Mouse (Mus musculus): ENCODE results near the gene Gm5129. TPM values are rescaled to one million over a fixed set of nuclear protein-coding genes. Genes with fewer than 3 reads are reported as not detected.
"Not testable (repeated sequence)": the region's sequence is repeated elsewhere in the genome, so short reads cannot be mapped to it uniquely, and the experiment has no call there.

The Gm5129 gene
- not detected for total RNA-seq (2021)

DNA sequence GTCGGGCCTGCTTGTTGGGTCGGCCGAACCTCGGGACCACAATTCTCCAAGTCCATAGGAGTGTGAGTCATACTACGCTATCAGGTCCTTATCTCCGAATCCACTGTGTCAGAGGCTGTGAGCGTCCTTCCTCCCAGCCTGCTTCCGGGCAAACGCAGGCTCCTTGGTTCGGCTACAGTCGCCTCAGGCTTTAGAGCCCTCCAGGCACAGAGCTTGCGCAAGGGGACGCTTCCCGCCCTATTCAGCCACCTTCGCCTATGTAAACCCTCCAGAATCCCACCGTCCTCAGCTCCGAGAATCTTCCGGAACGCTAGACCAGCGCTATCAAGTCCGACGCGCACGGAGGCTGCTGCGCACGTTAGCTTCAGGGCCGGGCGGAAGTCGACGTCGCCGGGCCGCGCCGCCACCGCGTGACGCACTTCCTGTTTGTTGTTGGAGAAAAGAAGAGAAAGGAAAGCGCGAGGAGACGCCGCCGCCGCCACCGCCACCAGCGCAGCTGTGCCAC is at the start of gene Gm5129, which contains the start of gene Dnajb6:
Gene Gm5129 (minus strand): TSS at position 380 of the 505 bp plus-strand sequence.
Gene Dnajb6 (plus strand): TSS at position 132 of the 505 bp plus-strand sequence.
- DNase-seq = peak; percentile 97
- intact Hi-C loops (cut with DNase I) = no loop called here

DNA sequence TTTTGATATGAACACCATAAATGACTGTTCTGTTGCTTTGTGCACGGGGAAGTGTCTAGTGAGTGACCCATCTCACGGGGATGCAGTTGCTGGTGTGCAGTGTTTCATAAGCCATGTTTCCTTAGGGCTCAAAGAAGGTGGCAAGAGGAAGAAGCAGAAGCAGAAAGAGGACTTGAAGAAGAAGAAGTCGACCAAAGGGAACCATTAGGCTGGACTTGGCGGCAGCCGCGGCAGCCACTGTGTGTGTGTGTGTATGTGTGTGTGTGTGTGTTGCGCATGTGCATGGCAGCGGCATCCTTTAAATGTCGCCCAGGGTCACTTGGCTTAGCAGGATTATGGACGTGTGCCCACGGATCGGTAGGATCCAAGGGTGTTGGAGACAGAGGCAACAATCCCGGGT is 49.2 kb upstream of the Gm5129 start:
- intact Hi-C loops (cut with DNase I); DNase-seq: not testable (repeated sequence)

DNA sequence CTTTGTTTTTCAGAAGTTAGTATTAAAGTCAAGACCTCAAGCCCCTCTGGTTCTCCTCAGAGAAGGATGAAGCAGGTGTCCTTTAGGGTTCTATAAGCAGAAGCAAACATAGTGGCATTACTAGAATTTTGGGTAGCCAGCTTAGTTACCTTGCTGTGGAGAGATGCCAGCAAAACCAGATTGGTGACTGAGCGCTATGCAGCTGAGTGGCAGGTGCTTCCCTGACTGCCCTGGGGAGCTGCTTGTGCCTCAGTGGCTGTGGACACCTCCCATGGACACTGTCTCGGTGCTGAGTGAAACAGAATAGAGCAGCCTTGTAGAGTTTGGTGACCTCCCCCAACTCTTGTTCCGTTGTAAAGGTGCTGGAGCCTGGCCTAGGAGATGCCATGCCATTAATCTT is 46.5 kb upstream of the Gm5129 start:
- no peak for DNase-seq
- intact Hi-C loops (cut with DNase I) = no loop called here

DNA sequence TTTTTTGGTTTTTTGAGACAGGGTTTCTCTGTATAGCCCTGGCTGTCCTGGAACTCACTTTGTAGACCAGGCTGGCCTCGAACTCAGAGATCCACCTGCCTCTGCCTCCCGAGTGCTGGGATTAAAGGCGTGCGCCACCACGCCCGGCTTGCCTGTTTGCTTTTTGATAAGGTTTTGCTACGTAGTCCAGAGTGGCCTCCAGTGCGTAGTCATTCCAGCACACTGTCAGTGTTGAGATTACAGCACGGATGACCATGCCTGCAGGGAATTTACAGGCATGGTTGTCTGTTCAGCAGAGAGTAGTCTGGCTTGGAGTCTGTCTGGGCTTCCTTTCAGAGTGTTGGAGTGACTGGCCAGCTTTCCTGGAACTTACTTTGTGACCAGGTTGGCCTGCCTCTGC is 44.0 kb upstream of the Gm5129 start:
- DNase-seq; intact Hi-C loops (cut with DNase I): not testable (repeated sequence)

DNA sequence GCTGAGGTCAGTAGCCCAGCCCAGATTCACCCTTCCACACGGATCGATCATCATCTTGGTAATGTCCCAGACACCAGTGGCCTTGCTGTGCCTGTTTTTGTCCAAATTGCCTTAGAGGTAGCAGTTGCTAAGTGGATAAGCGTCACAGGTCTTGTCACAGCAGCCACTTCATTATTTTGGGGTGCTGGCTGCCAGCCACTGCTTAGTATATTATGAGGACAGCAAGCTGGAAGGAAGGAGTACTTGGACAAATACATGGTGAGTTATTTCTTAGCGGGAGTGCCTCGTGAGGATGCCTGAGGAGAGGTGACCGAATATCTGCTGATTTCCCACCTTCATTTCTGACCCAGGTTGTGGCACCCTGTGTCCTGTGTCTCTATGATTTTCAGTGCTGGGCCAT is 42.3 kb upstream of the Gm5129 start:
- intact Hi-C loops (cut with DNase I) = no loop called here
- no peak for DNase-seq

DNA sequence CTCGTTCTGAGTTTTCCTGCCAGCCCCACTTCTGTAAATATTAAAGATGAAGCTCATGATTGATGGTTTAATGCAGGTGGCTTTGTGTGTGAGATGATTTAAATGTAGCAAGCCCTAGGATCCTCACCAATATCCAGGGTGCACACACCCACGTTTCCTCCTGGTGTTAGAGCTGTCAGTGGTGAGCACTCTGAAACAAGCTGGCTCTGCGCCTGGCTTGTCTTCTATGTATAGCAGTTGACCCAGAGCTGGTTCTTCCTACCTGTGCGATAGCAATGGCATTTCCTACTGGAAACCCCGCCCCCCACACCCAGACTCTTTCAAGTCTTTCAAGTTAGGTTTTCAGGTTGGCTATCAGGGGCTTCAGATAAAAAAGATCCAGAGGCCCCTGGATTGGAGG is 39.7 kb upstream of the Gm5129 start:
- DNase-seq = no peak

DNA sequence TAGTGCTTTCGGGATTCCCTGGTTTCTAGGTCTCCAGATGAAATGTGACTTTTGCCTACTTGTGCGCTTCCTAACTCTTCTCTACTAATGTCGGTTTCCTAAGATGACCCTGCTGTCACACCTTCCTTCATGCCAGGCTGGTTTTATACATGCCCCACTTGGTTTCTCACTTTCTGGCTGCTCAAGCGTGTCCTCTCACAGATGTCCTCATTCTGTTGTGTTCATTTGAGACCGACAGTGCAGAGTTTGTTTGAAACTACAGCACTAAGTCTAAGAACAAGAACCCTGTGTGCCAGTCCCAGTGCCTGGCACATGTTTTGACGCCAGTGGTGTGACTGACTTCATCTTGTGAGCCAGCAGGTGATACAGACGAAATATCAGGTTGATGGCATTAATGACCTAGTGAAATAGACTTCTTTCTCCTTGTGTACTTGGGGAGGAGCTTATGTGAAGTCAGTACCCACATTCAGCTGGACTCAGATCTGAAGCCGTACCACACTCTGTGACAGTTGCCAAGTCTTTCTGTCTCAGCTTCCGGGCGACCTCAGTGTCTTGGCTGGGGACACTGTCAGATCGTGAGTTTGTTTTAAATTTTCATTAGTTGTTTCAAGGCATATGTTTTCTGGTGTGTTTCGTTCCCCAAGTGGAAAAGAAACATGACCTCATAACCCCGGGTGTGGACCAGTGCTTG is 37.9 kb upstream of the Gm5129 start:
- intact Hi-C loops (cut with DNase I) = no loop called here
- DNase-seq = peak; percentile 42

More for the DNA sequence above, 39.7 kb upstream of the Gm5129 start:
- intact Hi-C loops (cut with DNase I) = no loop called here

DNA sequence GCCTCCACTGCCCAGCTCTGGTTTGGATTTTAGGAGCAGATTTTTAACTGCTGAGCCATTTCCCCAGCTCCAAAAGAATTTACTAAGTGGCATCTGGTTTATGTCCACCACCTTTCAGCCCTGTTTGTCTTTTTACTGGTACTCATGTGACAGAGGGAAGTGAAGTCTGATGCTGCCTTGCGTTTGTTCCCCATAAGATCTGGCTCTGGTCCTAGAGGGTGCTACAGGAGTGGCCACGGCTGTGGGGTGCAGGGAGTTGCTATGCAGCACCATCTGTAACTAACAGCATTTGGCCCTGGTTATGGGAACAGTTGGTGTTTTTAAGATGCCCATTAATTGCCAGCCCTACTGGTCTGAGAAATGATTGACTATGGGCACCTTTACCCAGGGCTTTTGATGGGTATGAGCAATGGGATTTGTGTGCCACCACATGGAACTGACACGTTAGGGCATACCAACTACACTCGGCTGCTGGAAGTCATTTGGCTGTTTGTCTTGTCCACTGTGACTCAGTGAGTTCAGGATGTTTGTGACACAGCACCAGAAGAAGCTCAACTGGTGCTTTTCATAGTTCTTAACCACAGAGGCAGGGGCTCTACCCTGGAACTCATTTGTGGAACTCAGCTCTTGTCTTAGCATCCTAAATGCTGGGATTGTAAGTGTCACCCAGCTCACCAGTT is 37.1 kb upstream of the Gm5129 start:
- DNase-seq = peak; percentile 65
- intact Hi-C loops (cut with DNase I) = no loop called here

DNA sequence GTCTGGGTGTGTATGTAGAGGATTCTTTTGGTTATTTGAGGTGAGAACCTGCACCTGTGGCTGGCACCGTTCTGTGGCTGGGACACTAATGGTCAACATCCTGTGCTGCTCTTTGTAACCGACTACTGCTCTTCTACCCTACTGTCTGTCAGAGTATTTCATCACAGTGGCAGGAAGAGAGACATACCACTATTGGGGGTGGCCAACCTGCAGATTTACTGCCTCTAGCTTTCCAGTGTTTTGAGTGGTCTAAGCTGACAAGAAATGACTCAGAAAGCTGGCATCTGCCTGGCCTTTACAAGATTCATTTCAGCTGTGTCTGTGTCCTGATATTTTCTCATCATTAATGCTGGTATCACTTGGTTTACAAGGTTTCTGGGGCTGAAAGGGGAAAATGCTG is 36.3 kb upstream of the Gm5129 start:
- intact Hi-C loops (cut with DNase I) = no loop called here

DNA sequence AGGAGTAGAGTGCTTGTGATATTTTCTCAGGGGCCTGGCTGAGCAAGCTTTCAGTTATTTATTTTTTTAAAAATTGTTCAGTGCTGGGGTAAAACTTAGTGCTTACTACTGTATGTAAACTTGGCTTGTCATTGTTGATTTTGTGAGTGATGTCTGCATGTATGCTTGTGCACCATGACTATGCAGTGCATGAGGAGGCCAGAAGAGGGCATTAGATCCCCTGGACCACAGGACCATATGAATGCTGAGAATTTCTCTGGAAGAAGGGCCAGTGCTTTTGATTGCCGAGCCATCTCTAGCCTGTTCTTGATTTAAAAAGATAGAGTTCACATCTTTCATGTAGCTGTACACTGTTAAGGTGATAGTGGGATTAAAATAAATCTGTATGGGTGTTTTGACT is 35.2 kb upstream of the Gm5129 start:
- DNase-seq = peak; percentile 31
- intact Hi-C loops (cut with DNase I) = no loop called here

More for the DNA sequence above, 36.3 kb upstream of the Gm5129 start:
- no peak for DNase-seq

DNA sequence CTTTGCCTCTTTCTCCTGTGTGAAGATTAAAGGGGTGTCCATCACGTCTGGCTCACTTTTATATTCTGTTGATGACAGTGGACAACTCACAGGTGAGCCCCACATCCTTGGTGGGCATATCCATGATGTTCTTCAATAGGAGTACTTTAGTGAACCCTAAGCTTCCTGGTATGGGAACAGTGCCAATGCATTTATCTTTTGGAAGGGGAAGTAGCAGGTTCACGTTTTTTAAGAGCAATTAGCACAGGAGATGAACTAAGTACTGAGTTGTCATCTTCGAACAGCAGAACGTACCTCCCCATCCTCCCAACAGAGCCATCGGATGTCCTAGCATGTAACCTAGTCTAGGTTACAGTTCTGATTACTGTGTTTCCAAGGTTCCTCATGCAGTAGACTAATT is 23.6 kb upstream of the Gm5129 start:
- intact Hi-C loops (cut with DNase I) = loop anchor here (2.0 kb wide), 1 partner anchor 63 kb away; no protein-coding TSS in a partner anchor

DNA sequence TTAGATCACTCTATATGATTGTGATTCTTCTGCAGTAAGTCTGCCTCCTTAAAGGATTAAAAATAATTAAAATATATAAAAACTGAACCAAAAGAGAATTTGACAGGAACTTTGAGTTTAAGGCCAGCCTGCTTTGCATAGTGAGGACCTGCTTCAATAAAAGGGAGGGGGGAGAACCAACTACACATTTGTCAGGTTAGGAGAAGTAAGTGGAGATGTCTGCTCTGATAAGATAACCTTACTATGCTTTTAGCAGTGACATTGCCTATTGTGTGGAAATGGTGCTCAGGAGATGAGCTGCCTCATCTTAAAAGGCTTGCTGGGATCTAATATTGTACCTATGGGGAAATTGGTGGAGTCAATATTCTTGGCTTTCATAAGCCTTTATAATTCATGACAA is 17.2 kb upstream of the Gm5129 start:
- intact Hi-C loops (cut with DNase I) = no loop called here
- DNase-seq = no peak

More for the DNA sequence above, 23.6 kb upstream of the Gm5129 start:
- DNase-seq = no peak

DNA sequence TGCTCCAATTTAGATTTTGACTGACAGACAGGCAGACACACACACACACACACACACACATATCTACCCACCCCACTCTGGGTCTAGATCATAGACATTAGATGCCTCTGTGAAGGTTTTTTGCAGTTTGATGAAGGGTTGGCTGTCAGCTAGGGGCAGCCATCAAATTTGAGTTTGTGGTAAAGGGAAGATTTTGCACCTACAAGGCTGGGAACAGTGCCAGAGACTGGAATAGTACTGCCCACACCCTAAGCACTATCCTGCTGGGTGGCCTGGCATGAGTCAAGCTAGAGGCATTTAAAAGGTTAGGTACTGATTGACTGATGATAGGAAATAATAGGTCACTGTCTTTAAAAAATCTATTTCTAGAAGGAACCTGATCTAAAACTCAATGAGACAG is 15.6 kb upstream of the Gm5129 start:
- intact Hi-C loops (cut with DNase I) = no loop called here
- no peak for DNase-seq

DNA sequence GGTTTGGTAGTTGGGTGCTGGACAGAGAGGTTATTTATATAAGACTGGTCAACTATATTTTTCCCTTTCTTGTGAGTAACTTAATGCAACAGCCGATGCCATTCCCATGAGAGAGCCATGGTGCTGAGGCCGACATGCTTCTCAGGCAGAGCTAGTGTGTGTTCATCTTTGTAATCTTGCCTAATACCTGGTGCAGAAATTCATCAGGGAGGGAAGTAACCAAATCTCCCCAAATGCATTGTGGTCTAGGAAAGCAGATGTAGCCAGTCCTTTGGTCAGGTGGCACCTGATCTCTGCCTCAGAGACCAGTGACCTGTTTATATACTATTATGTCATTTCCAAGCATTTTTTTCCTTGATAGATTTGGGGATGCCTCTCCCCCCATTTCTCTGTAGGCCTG is 11.9 kb upstream of the Gm5129 start:
- intact Hi-C loops (cut with DNase I) = no loop called here
- no peak for DNase-seq

DNA sequence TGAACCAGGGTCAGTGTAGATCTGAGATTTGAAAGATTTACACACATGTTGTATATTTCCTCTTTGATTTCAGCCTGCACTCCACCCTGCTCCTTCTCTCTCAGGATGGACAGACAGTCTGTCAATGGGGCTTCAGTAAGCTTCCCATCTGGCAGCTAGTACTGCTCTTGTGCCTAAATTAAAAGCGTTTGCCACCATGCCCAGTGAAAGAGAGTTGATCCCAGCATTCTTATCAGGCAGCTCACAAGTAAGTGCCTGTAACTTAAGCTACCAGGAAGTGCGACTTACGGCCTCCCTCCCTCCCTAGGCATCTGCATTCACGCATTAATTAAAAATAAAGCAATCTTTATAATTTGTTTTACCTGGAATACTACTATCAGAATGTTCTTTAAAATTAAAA is 5.4 kb upstream of the Gm5129 start:
- intact Hi-C loops (cut with DNase I) = no loop called here
- no peak for DNase-seq

DNA sequence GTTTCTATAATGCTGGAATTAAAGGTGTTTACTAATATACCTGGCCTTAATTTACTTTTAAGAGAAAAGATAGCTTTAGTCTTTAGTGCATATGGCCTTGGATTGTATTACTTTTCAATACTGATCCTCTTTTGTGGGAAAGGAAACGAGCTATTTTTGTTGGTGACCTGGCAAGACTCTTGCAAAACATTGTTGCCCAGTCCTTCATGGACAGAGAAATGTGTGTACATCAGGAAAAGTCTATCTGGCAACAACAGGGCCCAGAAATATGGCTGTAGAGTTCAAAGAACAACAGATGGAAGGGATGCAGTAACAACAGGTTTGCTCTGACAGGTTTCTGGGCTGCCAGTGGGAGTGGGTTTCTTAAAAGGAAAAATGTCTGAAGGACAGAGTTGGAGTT is 4.9 kb upstream of the Gm5129 start:
- DNase-seq = no peak
- intact Hi-C loops (cut with DNase I) = no loop called here

DNA sequence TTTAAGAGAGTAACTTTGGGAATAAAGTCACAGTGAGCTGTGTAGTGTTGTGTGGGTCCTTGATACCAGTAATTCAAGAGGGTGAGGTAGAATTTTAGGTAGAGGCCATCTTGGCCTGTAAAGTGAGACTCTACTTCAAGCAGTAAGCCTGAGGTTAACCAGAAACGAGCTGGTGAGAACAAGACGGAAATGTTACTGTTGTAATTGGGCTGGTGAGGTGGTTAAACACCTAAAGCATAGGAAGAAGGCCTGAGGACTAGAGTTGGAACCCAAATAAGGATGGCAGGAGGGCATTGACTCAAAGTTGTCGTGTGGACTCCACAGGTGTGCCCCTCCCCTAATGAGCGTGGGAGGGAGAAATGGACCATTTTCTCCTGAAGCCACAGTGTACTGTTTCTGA is 2.3 kb upstream of the Gm5129 start:
- DNase-seq = no peak
- intact Hi-C loops (cut with DNase I) = no loop called here

DNA sequence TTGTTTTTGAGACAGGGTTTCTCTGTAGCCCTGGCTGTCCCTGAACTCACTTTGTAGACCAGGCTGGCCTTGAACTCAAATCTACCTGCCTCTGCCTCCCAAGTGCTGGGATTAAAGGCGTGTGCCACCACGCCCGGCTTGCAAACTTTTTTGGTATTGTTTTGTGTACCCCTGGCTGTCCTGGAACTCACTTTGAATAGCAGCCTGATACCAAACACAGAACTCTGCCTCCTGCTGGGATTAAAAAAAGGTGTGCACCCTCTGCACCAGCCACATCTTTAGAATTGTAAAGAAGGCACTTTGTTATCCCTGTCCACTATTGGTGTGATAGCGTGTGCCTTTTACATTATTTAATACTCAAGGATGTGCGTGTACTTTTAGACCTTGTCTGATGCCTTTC is 1.7 kb upstream of the Gm5129 start:
- no peak for DNase-seq
- intact Hi-C loops (cut with DNase I) = no loop called here

DNA sequence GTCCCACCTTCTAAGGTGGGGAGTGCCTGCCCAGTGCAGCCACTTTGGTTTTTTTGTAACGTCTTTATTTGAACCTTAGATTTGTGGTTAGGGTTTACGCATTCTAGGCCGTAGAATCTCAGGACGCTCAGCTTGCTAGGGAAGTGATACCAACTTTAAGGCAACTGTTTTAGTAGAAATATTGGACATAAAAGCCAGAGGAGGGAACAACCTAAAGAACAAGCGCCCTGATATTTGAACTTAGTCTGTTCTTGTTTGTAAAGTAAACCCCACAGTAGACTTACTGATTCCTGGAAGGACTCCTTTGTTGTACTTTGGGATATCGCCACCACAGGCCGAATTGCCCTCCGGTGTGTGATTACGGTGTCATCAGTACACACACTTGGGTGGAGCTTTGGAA is 1.2 kb upstream of the Gm5129 start:
- intact Hi-C loops (cut with DNase I) = no loop called here

DNA sequence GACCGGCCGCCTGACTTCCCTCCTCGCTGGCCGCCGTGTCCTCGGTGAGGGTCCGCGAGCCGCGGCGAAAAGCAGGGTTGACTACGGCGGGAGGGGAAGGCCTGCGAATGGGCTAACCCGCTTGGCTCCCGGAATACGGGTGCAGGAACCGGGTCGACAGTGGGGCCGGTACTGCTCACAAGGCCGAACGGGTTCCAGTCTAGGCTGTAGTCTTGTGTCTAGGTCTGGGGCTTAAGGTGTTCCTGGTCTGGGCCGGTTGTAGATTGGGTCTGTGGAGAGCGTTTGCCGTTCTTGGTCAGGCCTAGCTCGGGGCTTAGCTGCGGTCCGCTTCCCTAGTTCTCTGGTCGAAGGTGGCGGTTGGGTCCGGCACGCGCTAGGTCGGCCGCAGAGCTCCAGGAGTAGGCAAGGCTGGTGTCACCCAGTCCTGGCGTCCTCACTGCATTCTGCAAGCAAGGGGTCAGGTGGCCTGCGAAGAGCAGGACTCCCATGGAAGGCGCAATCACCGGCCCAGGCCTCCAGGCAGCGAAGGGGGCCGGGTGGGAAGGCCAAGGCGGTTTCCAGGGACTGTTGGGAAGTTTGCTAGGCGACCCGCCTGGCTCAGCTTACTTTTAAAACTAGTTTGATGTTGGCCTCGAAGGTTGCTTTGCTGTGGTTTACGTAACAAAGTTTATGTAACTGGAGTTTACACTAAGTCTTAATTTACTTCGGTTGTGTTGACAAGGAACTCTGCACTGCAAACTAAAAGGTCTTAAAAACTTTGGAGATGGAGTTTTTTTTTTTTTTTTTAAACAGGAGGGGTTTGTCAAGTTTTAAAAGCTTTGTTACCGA is 551 bp upstream of the Gm5129 start:
- no peak for DNase-seq
- intact Hi-C loops (cut with DNase I) = no loop called here

More for the DNA sequence above, 1.2 kb upstream of the Gm5129 start:
- no peak for DNase-seq

DNA sequence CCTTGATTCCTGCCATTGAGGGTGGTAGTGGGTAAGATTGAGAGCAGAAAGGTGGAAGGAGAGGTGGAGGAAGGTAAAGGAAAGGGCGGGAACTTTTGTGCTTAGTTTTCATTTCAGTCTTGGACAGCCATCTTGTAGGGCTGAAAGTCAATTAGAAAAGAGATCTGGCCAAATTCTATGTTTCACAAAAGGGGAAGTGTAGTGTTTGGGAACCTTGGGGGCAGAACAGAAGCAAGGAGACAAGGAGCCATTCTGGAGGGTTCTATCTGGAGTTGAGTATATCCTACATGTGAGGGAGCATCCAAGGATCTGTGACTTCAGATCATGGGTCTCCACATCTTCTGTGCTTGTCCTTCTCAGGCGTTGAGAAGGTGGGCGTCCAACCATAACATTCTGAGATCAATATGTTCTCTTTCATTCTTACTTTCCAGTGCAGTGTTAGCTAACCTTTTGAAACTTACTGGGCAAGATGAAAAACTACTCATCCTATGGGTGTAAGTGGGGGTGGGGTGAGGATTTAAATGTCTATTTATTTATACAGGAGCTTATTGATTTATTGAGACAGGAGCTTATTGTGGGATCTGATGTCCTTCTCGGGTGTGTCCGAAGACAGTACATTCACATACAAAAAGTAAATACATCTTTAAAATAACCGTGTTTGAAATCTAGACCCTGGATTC is 765 bp downstream of the Gm5129 start:
- intact Hi-C loops (cut with DNase I) = no loop called here
- DNase-seq = no peak

Data from left cerebral cortex, postnatal 4 days (tissue).